Mouse (Mus musculus): ENCODE measurements around the gene Ext2. TPM values are rescaled to one million over a fixed set of nuclear protein-coding genes. Genes with fewer than 3 reads are reported as not detected.

The Ext2 gene
- polyA plus RNA-seq, 1 experiment from 2014 or later: 81.5 TPM

- H3K4me3 ChIP-seq (ENCODE audit: low read length): no peak overlapping the region
- no peak overlapping the region for H3K27ac ChIP-seq (ENCODE audit: low read length)
- H3K36me3 ChIP-seq (ENCODE audit: control insufficient read depth, insufficient read depth, low read length): peaks cover 3% of the 10 kb centered on the region; the same call in 1 of the 2 replicates
- 68% methylated on average over 7 of the region's 7 CpGs for WGBS
- H3K9ac ChIP-seq (ENCODE audit: low read depth, low read length): no peak overlapping the region
- H3K4me1 ChIP-seq (ENCODE audit: control insufficient read depth, insufficient read depth, low read length): peaks cover 24% of the 10 kb centered on the region
- no peaks in the 10 kb centered on the region for H3K27me3 ChIP-seq (replicated peaks; ENCODE audit: control insufficient read depth, insufficient read depth, low read length)
- H3K9me3 ChIP-seq (ENCODE audit: control insufficient read depth, low read length): no peaks in the 10 kb centered on the region
- no peak for ATAC-seq
- no peak overlapping the region for H3K4me2 ChIP-seq (ENCODE audit: low read depth, low read length)
Observed at GRCm38 (mm10) chr2:93741700-93742099, 80.7 kb downstream of the Ext2 start.

GRCm38 (mm10) chr2:93739044-93739569 is 83.3 kb downstream of the Ext2 start:
- WGBS: 45% methylated on average over 5 of the region's 5 CpGs
- no peaks in the 10 kb centered on the region for H3K27me3 ChIP-seq (replicated peaks; ENCODE audit: control insufficient read depth, insufficient read depth, low read length)
- ATAC-seq: peak; percentile 81

GRCm38 (mm10) chr2:93737146-93737545 is 85.2 kb downstream of the Ext2 start:
- H3K4me1 ChIP-seq (ENCODE audit: control insufficient read depth, insufficient read depth, low read length): peaks cover 12% of the 10 kb centered on the region; the same call in 1 of the 2 replicates
- H3K27ac ChIP-seq (ENCODE audit: low read length): no peak overlapping the region
- H3K27me3 ChIP-seq (replicated peaks; ENCODE audit: control insufficient read depth, insufficient read depth, low read length): no peaks in the 10 kb centered on the region
- H3K9me3 ChIP-seq (ENCODE audit: control insufficient read depth, low read length): no peaks in the 10 kb centered on the region
- WGBS: 89% methylated on average over 8 of the region's 8 CpGs
- no peak for ATAC-seq
- no peak overlapping the region for H3K9ac ChIP-seq (ENCODE audit: low read depth, low read length)
- no peak overlapping the region for H3K4me3 ChIP-seq (ENCODE audit: low read length)
- peaks cover 3% of the 10 kb centered on the region; the same call in 1 of the 2 replicates for H3K36me3 ChIP-seq (ENCODE audit: control insufficient read depth, insufficient read depth, low read length)
- H3K4me2 ChIP-seq (ENCODE audit: low read depth, low read length): no peak overlapping the region

More at GRCm38 (mm10) chr2:93739044-93739569, 83.3 kb downstream of the Ext2 start:
- no peak overlapping the region for H3K27ac ChIP-seq (ENCODE audit: low read length)
- peaks cover 3% of the 10 kb centered on the region; the same call in 1 of the 2 replicates for H3K36me3 ChIP-seq (ENCODE audit: control insufficient read depth, insufficient read depth, low read length)
- no peak overlapping the region for H3K4me2 ChIP-seq (ENCODE audit: low read depth, low read length)
- H3K4me3 ChIP-seq (ENCODE audit: low read length): no peak overlapping the region
- no peaks in the 10 kb centered on the region for H3K9me3 ChIP-seq (ENCODE audit: control insufficient read depth, low read length)
- no peak overlapping the region for H3K9ac ChIP-seq (ENCODE audit: low read depth, low read length)
- H3K4me1 ChIP-seq (ENCODE audit: control insufficient read depth, insufficient read depth, low read length): peaks cover 12% of the 10 kb centered on the region; the same call in 1 of the 2 replicates

GRCm38 (mm10) chr2:93732658-93733057 is 89.7 kb downstream of the Ext2 start:
- Histone ChIP-seq H3K4me3 (ENCODE audit: low read length) (no peak overlapping the region), H3K36me3 (ENCODE audit: control insufficient read depth, insufficient read depth, low read length) (no peaks in the 10 kb centered on the region), H3K27me3 (replicated peaks; ENCODE audit: control insufficient read depth, insufficient read depth, low read length) (no peaks in the 10 kb centered on the region), H3K9ac (ENCODE audit: low read depth, low read length) (no peak overlapping the region), H3K4me2 (ENCODE audit: low read depth, low read length) (no peak overlapping the region), H3K27ac (ENCODE audit: low read length) (no peak overlapping the region), H3K9me3 (ENCODE audit: control insufficient read depth, low read length) (no peaks in the 10 kb centered on the region), H3K4me1 (ENCODE audit: control insufficient read depth, insufficient read depth, low read length) (no peaks in the 10 kb centered on the region)
- 62% methylated on average over 7 of the region's 7 CpGs for WGBS
- ATAC-seq: no peak

- no peaks in the 10 kb centered on the region for H3K27me3 ChIP-seq (replicated peaks; ENCODE audit: control insufficient read depth, insufficient read depth, low read length)
- H3K27ac ChIP-seq (ENCODE audit: low read length): no peak overlapping the region
- H3K9me3 ChIP-seq (ENCODE audit: control insufficient read depth, low read length): no peaks in the 10 kb centered on the region
- ATAC-seq: no peak
- H3K36me3 ChIP-seq (ENCODE audit: control insufficient read depth, insufficient read depth, low read length): no peaks in the 10 kb centered on the region; the same call in 1 of the 2 replicates
- 73% methylated on average over 11 of the region's 11 CpGs for WGBS
- no peaks in the 10 kb centered on the region for H3K4me1 ChIP-seq (ENCODE audit: control insufficient read depth, insufficient read depth, low read length)
- no peak overlapping the region for H3K9ac ChIP-seq (ENCODE audit: low read depth, low read length)
- H3K4me2 ChIP-seq (ENCODE audit: low read depth, low read length): no peak overlapping the region
- H3K4me3 ChIP-seq (ENCODE audit: low read length): no peak overlapping the region
Observed at GRCm38 (mm10) chr2:93729585-93729984, 92.8 kb downstream of the Ext2 start.

- Histone ChIP-seq H3K36me3 (ENCODE audit: control insufficient read depth, insufficient read depth, low read length) (no peaks in the 10 kb centered on the region; the same call in 1 of the 2 replicates), H3K27ac (ENCODE audit: low read length) (no peak overlapping the region), H3K27me3 (replicated peaks; ENCODE audit: control insufficient read depth, insufficient read depth, low read length) (no peaks in the 10 kb centered on the region), H3K9ac (ENCODE audit: low read depth, low read length) (no peak overlapping the region), H3K9me3 (ENCODE audit: control insufficient read depth, low read length) (no peaks in the 10 kb centered on the region), H3K4me3 (ENCODE audit: low read length) (no peak overlapping the region), H3K4me1 (ENCODE audit: control insufficient read depth, insufficient read depth, low read length) (peaks cover 7% of the 10 kb centered on the region; the same call in 1 of the 2 replicates), H3K4me2 (ENCODE audit: low read depth, low read length) (no peak overlapping the region)
- WGBS: 72% methylated on average over 2 of the region's 2 CpGs
- ATAC-seq: peak; percentile 68; the same call in 1 of the 2 replicates
Observed at GRCm38 (mm10) chr2:93723138-93723744, 99.1 kb downstream of the Ext2 start.

GRCm38 (mm10) chr2:93720956-93721355 is 101.4 kb downstream of the Ext2 start:
- peaks cover 7% of the 10 kb centered on the region; the same call in 1 of the 2 replicates for H3K4me1 ChIP-seq (ENCODE audit: control insufficient read depth, insufficient read depth, low read length)
- H3K4me3 ChIP-seq (ENCODE audit: low read length): no peak overlapping the region
- H3K9ac ChIP-seq (ENCODE audit: low read depth, low read length): no peak overlapping the region
- H3K27ac ChIP-seq (ENCODE audit: low read length): no peak overlapping the region
- ATAC-seq: no peak
- 100% methylated on average over 1 of the region's 1 CpGs for WGBS
- no peak overlapping the region for H3K4me2 ChIP-seq (ENCODE audit: low read depth, low read length)
- no peaks in the 10 kb centered on the region for H3K9me3 ChIP-seq (ENCODE audit: control insufficient read depth, low read length)
- no peaks in the 10 kb centered on the region; the same call in 1 of the 2 replicates for H3K36me3 ChIP-seq (ENCODE audit: control insufficient read depth, insufficient read depth, low read length)
- no peaks in the 10 kb centered on the region for H3K27me3 ChIP-seq (replicated peaks; ENCODE audit: control insufficient read depth, insufficient read depth, low read length)

GRCm38 (mm10) chr2:93719792-93720675 is 102.3 kb downstream of the Ext2 start:
- Histone ChIP-seq H3K4me3 (ENCODE audit: low read length) (no peak overlapping the region), H3K9ac (ENCODE audit: low read depth, low read length) (no peak overlapping the region), H3K9me3 (ENCODE audit: control insufficient read depth, low read length) (no peaks in the 10 kb centered on the region), H3K27ac (ENCODE audit: low read length) (no peak overlapping the region), H3K4me2 (ENCODE audit: low read depth, low read length) (no peak overlapping the region), H3K4me1 (ENCODE audit: control insufficient read depth, insufficient read depth, low read length) (peaks cover 7% of the 10 kb centered on the region; the same call in 1 of the 2 replicates), H3K36me3 (ENCODE audit: control insufficient read depth, insufficient read depth, low read length) (no peaks in the 10 kb centered on the region; the same call in 1 of the 2 replicates), H3K27me3 (replicated peaks; ENCODE audit: control insufficient read depth, insufficient read depth, low read length) (no peaks in the 10 kb centered on the region)
- ATAC-seq: no peak
- 54% methylated on average over 9 of the region's 9 CpGs for WGBS

GRCm38 (mm10) chr2:93713267-93713666 is 109.1 kb downstream of the Ext2 start:
- Histone ChIP-seq H3K4me3 (ENCODE audit: low read length) (no peak overlapping the region), H3K27me3 (replicated peaks; ENCODE audit: control insufficient read depth, insufficient read depth, low read length) (no peaks in the 10 kb centered on the region), H3K4me2 (ENCODE audit: low read depth, low read length) (no peak overlapping the region), H3K4me1 (ENCODE audit: control insufficient read depth, insufficient read depth, low read length) (no peaks in the 10 kb centered on the region), H3K9ac (ENCODE audit: low read depth, low read length) (no peak overlapping the region), H3K9me3 (ENCODE audit: control insufficient read depth, low read length) (no peaks in the 10 kb centered on the region), H3K27ac (ENCODE audit: low read length) (no peak overlapping the region), H3K36me3 (ENCODE audit: control insufficient read depth, insufficient read depth, low read length) (no peaks in the 10 kb centered on the region)
- ATAC-seq: no peak
